Mouse (Mus musculus): ENCODE results near the gene Trim63.
"Not testable (repeated sequence)": the region's sequence is repeated elsewhere in the genome, so short reads cannot be mapped to it uniquely, and the experiment has no call there.

The Trim63 gene

DNA sequence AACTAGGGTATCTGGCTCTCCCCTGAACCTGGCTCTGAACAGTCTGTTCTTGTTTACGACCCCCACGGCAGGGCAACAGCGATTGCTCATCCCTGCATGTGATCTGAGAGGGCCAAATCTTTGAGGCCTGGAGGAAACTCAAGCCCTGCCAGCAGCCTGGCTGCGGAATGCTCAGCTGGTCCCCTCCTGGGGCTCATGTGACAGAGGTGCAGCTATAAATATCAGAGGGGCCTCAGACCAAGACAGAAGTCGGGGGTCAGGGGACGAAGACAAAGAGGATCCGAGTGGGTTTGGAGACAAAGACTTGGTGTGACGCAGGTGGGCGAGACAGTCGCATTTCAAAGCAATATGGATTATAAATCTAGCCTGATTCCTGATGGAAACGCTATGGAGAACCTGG, at the start of gene Trim63:
Trim63 (plus strand) TSS at position 245 of the 400 bp plus-strand sequence.
- Histone ChIP-seq H3K9me3 (ENCODE audit: low read length) (no peaks in the 10 kb centered on the region), H3K36me3 (ENCODE audit: insufficient read depth, low read length) (no peaks in the 10 kb centered on the region; the same call in 1 of the 2 replicates), H3K4me3 (replicated peaks; ENCODE audit: low read length) (peak within 1 kb of the TSS; percentile 67), H3K4me1 (replicated peaks; ENCODE audit: low read depth, low read length) (peaks cover 73% of the 10 kb centered on the region), H3K27me3 (ENCODE audit: insufficient read depth, low read length) (no peaks in the 10 kb centered on the region)
- TF ChIP-seq NANOG (IDR thresholded peaks at IDR 0.05; ENCODE audit: borderline replicate concordance, low read length) (no peak), CTCF (conservative IDR thresholded peaks at IDR 0.05; ENCODE audit: low read length) (no peak), POU5F1 (IDR thresholded peaks at IDR 0.05; ENCODE audit: borderline replicate concordance, low read length) (no peak)

DNA sequence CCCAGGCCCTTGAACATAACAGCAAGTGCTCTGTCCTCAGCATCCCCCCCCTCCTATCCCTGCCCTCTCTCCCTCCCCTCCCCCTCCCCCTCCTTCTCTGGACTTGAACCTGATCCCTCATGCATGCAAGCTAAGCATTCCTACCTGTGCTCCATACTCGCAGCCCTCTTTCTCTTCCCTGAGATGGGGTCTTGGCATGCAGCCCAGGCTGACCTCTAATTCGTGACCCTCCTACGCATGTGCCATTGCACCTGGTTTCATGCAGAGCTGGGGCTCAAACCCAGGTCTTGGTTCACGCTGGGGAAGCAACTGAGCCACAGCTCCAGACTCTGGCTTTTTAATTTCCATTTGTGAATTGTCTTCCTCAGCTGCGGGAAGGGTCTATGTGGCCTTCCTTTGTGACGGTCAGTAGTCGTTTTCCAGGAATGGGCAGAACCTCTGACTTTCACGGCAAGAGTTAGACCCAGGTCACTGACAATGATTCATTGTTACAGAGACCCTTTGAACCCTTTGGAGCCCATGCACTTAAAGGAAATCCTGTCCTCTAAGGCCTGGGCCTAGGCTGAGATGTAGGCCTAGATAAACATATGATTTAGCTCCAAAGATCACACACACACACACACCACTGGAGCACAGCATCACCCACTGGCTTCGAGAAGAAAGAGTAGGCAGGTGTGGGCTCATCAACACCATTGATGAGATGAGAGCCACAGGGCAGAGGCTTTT, 48.9 kb upstream of the Trim63 start:
- TF ChIP-seq CTCF (conservative IDR thresholded peaks at IDR 0.05; ENCODE audit: low read length), result no peak
- no peak for TF ChIP-seq NANOG (IDR thresholded peaks at IDR 0.05; ENCODE audit: borderline replicate concordance, low read length)
- Histone ChIP-seq H3K4me3 (replicated peaks; ENCODE audit: low read length) (no peak overlapping the region), H3K4me1 (replicated peaks; ENCODE audit: low read depth, low read length) (peaks cover 27% of the 10 kb centered on the region), H3K36me3 (ENCODE audit: insufficient read depth, low read length) (no peaks in the 10 kb centered on the region), H3K9me3 (ENCODE audit: low read length) (peaks cover 6% of the 10 kb centered on the region), H3K27me3 (ENCODE audit: insufficient read depth, low read length) (no peaks in the 10 kb centered on the region)

DNA sequence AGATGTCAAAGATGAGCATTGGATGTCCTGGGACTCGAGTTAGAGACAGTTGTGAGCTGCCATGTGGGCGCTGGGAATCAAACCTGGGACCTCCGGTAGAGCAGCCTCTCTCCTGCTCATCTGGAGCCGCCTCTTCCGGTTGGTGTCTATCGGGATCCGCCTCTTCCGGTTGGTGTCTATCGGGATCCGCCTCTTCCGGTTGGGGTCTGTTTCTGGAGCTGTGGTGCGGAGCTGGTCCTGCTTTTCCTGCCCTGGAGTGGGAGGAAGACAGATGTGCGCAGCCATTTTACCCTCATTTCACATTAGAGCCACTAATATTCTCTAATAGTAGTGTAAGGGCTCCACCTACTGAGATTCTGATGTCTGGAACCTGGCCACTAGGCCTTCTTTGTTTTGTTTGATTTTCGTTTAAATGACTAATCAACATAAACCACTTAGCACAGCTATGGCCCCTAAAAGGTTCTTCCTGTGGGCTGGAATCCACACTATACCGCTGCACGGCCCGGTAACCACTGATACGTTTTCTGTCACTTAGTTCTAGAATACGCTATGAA, 46.7 kb upstream of the Trim63 start:
- no peak for TF ChIP-seq NANOG (IDR thresholded peaks at IDR 0.05; ENCODE audit: borderline replicate concordance, low read length)
- no peak for TF ChIP-seq CTCF (conservative IDR thresholded peaks at IDR 0.05; ENCODE audit: low read length)
- no peak for TF ChIP-seq POU5F1 (IDR thresholded peaks at IDR 0.05; ENCODE audit: borderline replicate concordance, low read length)
- Histone ChIP-seq H3K4me1 (replicated peaks; ENCODE audit: low read depth, low read length) (peaks cover 30% of the 10 kb centered on the region), H3K36me3 (ENCODE audit: insufficient read depth, low read length) (no peaks in the 10 kb centered on the region)

DNA sequence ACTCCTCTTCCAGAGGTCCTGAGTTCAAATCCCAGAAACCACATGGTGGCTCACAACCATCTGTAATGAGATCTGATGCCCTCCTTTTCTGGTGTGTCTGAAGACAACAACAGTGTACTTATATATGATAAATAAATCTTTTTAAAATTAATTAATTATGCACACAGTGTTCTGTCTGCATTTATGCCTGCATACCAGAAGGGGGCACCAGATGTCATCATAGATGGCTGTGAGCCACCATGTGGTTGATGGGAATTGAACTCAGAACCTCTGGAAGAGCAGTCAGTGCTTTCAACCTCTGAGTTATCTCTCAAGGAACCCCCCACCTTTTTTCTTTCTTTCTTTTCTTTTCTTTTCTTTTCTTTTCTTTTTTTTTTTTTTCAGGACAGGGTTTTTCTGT, 45.3 kb upstream of the Trim63 start:
- H3K36me3 ChIP-seq (ENCODE audit: insufficient read depth, low read length); H3K4me3 ChIP-seq (replicated peaks; ENCODE audit: low read length); H3K9me3 ChIP-seq (ENCODE audit: low read length); H3K27me3 ChIP-seq (ENCODE audit: insufficient read depth, low read length): not testable (repeated sequence)
- peak; percentile 52 for TF ChIP-seq CTCF (conservative IDR thresholded peaks at IDR 0.05; ENCODE audit: low read length)
- H3K4me1 ChIP-seq (replicated peaks; ENCODE audit: low read depth, low read length), result peaks cover 40% of the 10 kb centered on the region

More for the DNA sequence above, 46.7 kb upstream of the Trim63 start:
- H3K9me3 ChIP-seq (ENCODE audit: low read length), result peaks cover 6% of the 10 kb centered on the region
- H3K27me3 ChIP-seq (ENCODE audit: insufficient read depth, low read length), result no peaks in the 10 kb centered on the region
- peak overlapping the region; percentile 72 for H3K4me3 ChIP-seq (replicated peaks; ENCODE audit: low read length)

DNA sequence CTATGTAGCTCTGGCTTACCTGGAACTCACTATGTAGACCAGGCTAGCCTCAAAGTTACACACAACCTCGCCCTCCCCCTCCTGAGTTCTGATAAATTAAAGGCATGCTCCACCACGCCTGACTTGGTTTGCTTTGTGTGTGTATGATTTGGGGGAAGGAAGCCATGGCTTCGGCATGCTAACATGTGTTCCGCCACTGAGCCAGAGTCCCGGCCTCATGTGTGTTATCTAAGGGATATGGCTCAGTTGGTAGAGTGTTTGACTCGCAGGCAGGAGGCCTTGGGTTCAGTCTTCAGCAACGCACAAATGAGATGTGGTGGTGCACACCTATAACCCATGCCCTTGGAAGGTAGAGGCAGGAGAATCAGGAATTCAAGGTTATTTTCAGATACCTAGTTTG, 42.9 kb upstream of the Trim63 start:
- H3K36me3 ChIP-seq (ENCODE audit: insufficient read depth, low read length), result peaks cover 16% of the 10 kb centered on the region
- no peaks in the 10 kb centered on the region for H3K27me3 ChIP-seq (ENCODE audit: insufficient read depth, low read length)
- TF ChIP-seq NANOG (IDR thresholded peaks at IDR 0.05; ENCODE audit: borderline replicate concordance, low read length) (no peak), POU5F1 (IDR thresholded peaks at IDR 0.05; ENCODE audit: borderline replicate concordance, low read length) (no peak), CTCF (conservative IDR thresholded peaks at IDR 0.05; ENCODE audit: low read length) (no peak)
- H3K9me3 ChIP-seq (ENCODE audit: low read length), result no peaks in the 10 kb centered on the region
- no peak overlapping the region for H3K4me3 ChIP-seq (replicated peaks; ENCODE audit: low read length)
- peaks cover 34% of the 10 kb centered on the region for H3K4me1 ChIP-seq (replicated peaks; ENCODE audit: low read depth, low read length)

DNA sequence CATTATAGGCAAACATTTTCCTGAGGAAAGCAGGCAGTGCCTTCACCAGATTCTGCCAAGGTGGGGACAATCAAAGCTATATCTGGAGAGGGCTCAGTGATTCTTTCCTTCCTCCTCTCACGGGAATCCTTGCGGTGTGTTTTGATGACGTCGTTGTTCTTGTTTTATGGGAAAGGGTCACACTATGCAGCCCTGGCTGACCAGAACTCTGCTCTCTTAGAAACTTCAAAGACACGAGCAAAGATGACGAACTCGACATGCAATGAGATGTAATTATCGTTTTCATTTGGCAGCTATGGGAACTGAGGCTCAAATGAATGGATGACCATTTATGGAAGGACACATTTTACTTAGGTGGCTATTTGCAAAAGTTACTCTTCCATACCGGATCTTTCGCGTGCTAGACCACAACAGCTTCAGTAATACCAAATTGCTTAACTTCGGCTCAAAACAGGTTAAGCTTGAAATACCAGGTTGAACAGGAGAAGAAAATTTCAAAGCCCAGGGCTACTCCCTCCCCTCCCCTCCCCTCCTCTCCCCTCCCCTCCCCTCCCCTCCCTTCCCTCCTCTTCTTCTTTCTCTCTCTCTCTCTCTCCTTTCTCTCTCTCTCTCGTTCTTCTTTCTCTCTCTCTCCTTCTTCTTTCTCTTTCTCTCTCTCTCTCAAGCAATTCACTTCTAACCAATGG, 42.0 kb upstream of the Trim63 start:
- Histone ChIP-seq H3K4me3 (replicated peaks; ENCODE audit: low read length) (peak overlapping the region; percentile 57), H3K36me3 (ENCODE audit: insufficient read depth, low read length) (peaks cover 24% of the 10 kb centered on the region), H3K4me1 (replicated peaks; ENCODE audit: low read depth, low read length) (peaks cover 34% of the 10 kb centered on the region), H3K9me3 (ENCODE audit: low read length) (no peaks in the 10 kb centered on the region), H3K27me3 (ENCODE audit: insufficient read depth, low read length) (no peaks in the 10 kb centered on the region)
- TF ChIP-seq CTCF (conservative IDR thresholded peaks at IDR 0.05; ENCODE audit: low read length) (no peak), NANOG (IDR thresholded peaks at IDR 0.05; ENCODE audit: borderline replicate concordance, low read length) (no peak), POU5F1 (IDR thresholded peaks at IDR 0.05; ENCODE audit: borderline replicate concordance, low read length) (no peak)

DNA sequence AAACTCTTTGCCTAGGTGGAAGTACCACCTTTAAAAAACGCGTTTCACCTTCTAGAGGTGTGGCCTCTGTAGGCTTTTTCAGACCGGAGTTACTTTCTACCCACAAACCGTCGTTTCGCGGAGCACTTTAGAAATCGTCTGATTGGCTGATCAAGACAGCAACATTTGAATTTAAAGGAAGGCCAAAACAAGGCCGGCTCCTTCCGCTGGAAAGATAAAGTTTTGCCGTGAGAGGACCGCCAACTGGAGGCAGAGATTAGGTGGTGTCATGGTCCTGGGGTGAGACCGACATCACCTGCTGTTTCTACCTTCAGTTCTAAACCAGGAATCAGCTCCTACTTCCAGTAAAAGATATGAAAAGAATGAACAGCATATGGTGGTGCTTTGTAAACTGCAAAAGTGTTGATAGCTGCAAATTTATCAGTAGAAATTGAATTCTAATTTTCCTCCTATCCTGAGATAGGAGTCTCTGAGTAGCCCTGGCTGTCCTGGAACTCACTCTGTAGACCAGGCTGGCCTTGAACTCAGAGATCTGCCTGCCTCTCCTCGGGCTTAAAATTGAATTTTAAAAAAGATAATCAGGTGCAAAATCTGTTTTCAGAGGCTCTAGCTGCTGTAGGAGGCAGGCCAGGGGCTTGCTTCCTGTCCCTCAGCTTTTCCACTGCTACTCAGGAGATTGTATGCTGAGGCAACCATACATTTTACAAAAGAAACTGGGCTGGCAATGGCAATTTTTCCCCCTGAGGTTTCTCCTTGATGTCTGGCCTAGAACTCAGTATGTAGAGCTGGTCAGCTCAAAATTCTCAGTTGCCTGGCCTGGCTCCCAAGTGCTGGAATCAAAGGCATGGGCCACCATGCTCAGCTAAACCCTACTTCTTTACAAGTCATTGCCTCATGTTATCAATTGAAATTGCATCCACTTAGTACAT, 41.2 kb upstream of the Trim63 start:
- Histone ChIP-seq H3K4me1 (replicated peaks; ENCODE audit: low read depth, low read length) (peaks cover 29% of the 10 kb centered on the region), H3K36me3 (ENCODE audit: insufficient read depth, low read length) (peaks cover 33% of the 10 kb centered on the region), H3K27me3 (ENCODE audit: insufficient read depth, low read length) (no peaks in the 10 kb centered on the region), H3K4me3 (replicated peaks; ENCODE audit: low read length) (peak overlapping the region; percentile 57), H3K9me3 (ENCODE audit: low read length) (no peaks in the 10 kb centered on the region)
- TF ChIP-seq NANOG (IDR thresholded peaks at IDR 0.05; ENCODE audit: borderline replicate concordance, low read length) (no peak), CTCF (conservative IDR thresholded peaks at IDR 0.05; ENCODE audit: low read length) (no peak), POU5F1 (IDR thresholded peaks at IDR 0.05; ENCODE audit: borderline replicate concordance, low read length) (no peak)

DNA sequence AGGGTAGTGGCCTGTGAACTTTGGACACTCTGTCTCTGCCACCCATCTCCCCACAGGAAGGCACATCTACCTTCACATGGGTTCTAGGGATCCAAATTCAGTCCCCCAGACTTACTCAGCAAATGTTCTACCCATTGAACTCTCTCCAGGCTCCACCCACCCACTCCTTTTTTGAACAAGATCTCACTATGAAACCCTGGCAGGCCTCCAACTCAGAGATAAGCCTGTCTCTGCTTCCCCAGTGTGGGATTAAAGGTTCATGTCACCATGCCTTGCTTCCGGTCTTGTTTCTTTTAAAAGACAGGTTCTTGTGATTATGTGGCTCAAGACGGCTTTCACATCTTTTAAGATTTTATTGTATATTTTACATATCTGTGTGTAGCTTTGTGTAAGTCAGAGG, 30.0 kb upstream of the Trim63 start:
- H3K36me3 ChIP-seq (ENCODE audit: insufficient read depth, low read length), result peaks cover 54% of the 10 kb centered on the region
- peaks cover 44% of the 10 kb centered on the region for H3K4me1 ChIP-seq (replicated peaks; ENCODE audit: low read depth, low read length)
- no peak for TF ChIP-seq NANOG (IDR thresholded peaks at IDR 0.05; ENCODE audit: borderline replicate concordance, low read length)
- TF ChIP-seq CTCF (conservative IDR thresholded peaks at IDR 0.05; ENCODE audit: low read length), result no peak
- no peak for TF ChIP-seq POU5F1 (IDR thresholded peaks at IDR 0.05; ENCODE audit: borderline replicate concordance, low read length)
- no peak overlapping the region for H3K4me3 ChIP-seq (replicated peaks; ENCODE audit: low read length)
- no peaks in the 10 kb centered on the region for H3K9me3 ChIP-seq (ENCODE audit: low read length)
- H3K27me3 ChIP-seq (ENCODE audit: insufficient read depth, low read length), result no peaks in the 10 kb centered on the region

Data from E14TG2a.4 (cell line).